Mouse (Mus musculus) heart, adult 2 months (tissue): Measurements from ENCODE around the gene Serpinb9d.

ENCODE experiments used
- CTCF ChIP-seq: fragments of 200-600 bp; IDR thresholded peaks from 2 replicates; pipeline ENCODE4 v1.8.1; 2022; ENCODE audit warnings: antibody characterized with exemption, mild to moderate bottlenecking, moderate library complexity
- EP300 ChIP-seq: fragments of 200-500 bp; IDR thresholded peaks from 2 replicates; pipeline ENCODE4 v1.6.1; 2011; ENCODE audit warnings: low read depth, low read length, control low read depth; ENCODE audit not compliant: insufficient read depth
- POLR2A ChIP-seq: fragments of 200-500 bp; IDR thresholded peaks from 2 replicates; pipeline ENCODE4 v1.6.1; 2011; ENCODE audit warnings: mild to moderate bottlenecking, low read depth, low read length, control low read depth; ENCODE audit not compliant: insufficient read depth

DNA sequence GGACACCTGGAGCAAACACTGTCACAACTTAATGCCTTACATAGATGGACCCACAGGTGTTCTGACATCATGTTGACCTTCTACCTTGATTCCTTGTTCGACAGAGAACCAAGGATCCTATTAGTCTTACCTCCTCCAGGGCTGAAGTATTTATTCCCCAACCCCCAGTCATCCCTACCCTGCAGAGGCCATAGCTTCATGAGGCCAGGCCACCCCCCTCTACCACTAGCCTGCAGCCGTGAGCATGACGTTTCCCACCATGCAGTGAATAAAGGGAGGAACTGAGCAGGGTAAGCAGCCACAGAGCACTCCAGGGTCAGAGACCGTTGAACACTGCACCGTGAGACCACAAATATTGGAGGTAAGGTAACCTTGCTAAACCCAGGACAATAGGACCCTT is at the start of gene Serpinb9d:
- TF ChIP-seq CTCF, result no peak
- TF ChIP-seq POLR2A, result no peak
- no peak for TF ChIP-seq EP300
